Comparison of ENCODE assay signal across 20 mouse cellular contexts in the genomic region with DNA sequence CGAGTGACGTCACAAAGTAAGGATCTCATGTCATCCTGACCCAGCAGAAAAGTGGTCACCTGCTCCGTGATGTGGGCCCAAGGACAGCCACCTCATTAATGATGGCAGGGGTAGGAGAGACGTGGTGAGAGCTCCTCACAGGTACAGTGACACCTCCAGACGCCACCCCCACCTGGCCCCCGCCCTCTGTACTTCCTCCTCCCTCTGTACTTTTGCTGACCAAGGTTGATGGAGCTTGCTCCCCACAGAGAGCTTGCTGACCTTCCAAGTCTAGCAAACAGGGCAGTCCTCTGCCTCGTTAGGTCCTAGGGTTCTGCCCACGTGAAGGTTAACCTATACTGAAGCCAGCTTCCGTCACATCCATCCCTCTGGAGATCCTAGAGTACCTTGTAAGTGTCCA.
"Had no signal": no experiment of that assay in that cellular context is flagged by ENCODE, and none has a peak within 500 bp of the region (broad histone marks: within the 10 kb centered on the region; RNA-seq: fewer than 3 reads in every experiment).

No protein-coding gene starts in this region.

- H3K9me3 ChIP-seq: hindbrain, embryonic 12.5 days; intestine, embryonic 15.5 days; limb, embryonic 13.5 days; limb, embryonic 15.5 days had no signal

- ATAC-seq: hindbrain, embryonic 16.5 days; inflammation-experienced regulatory T-cells, adult 6 months; intestine, embryonic 15.5 days; intestine, postnatal 0 days had no signal

- H3K9ac ChIP-seq: heart, embryonic 12.5 days; hindbrain, embryonic 12.5 days; hindbrain, embryonic 14.5 days; intestine, embryonic 15.5 days; limb, embryonic 13.5 days; limb, embryonic 15.5 days; liver, embryonic 14.5 days had no signal

- H3K36me3 ChIP-seq: heart, embryonic 10.5 days; heart, embryonic 12.5 days; hindbrain, embryonic 10.5 days; hindbrain, embryonic 12.5 days; intestine, embryonic 15.5 days; limb, embryonic 13.5 days; limb, embryonic 15.5 days had no signal

- H3K27ac ChIP-seq: heart, embryonic 10.5 days; hindbrain, embryonic 10.5 days; hindbrain, embryonic 12.5 days; hindbrain, embryonic 14.5 days; intestine, embryonic 15.5 days; layer of hippocampus, adult 2 months; left cerebral cortex, adult 2 months; limb, embryonic 13.5 days; limb, embryonic 15.5 days; liver, embryonic 14.5 days had no signal

- DNase-seq: gastrocnemius, postnatal 25 days; heart, adult 18-20 months; heart, postnatal 4 days; kidney, adult 18-20 months; kidney, postnatal 10 days had no signal

- H3K4me3 ChIP-seq: heart, embryonic 10.5 days; heart, embryonic 12.5 days; hindbrain, embryonic 10.5 days; hindbrain, embryonic 12.5 days; intestine, embryonic 15.5 days; layer of hippocampus, adult 2 months; left cerebral cortex, adult 2 months; limb, embryonic 13.5 days; limb, embryonic 15.5 days had no signal

- H3K4me2 ChIP-seq: heart, embryonic 12.5 days; hindbrain, embryonic 12.5 days; hindbrain, embryonic 14.5 days; limb, embryonic 15.5 days; liver, embryonic 11.5 days had no signal
